Mouse (Mus musculus) heart, embryonic 10.5 days (tissue): ENCODE measurements at regions not wholly inside any gene's neighbourhood (a gene's known extent, or its start where the extent isn't known, plus 50 kb on each side); places are given as distances from the start of the nearest gene placed in this dataset.
A peak's percentile ranks its signal among the peaks of the same experiment; 100 is the strongest.

Experiments
- DNase-seq: peaks from one replicate; pipeline ENCODE4 v3.0.0-alpha.2; 2017; ENCODE audit warnings: low spot score
- H3K27ac ChIP-seq: fragments of 300-500 bp; sonication (generic); 2 replicates; pipeline ENCODE4 v1.5.1; 2016; ENCODE audit warnings: mild to moderate bottlenecking
- H3K27me3 ChIP-seq: fragments of 300-500 bp; sonication (generic); 2 replicates; pipeline ENCODE4 v1.6.1; 2016; ENCODE audit warnings: mild to moderate bottlenecking; ENCODE audit not compliant: poor library complexity, insufficient read depth, severe bottlenecking
- H3K36me3 ChIP-seq: fragments of 300-500 bp; sonication (generic); 2 replicates; pipeline ENCODE4 v1.6.1; 2016; ENCODE audit warnings: mild to moderate bottlenecking, moderate library complexity
- H3K4me1 ChIP-seq: fragments of 300-500 bp; sonication (generic); 2 replicates; pipeline ENCODE4 v1.6.1; 2016; ENCODE audit warnings: mild to moderate bottlenecking
- H3K4me3 ChIP-seq: fragments of 300-500 bp; sonication (generic); 2 replicates; pipeline ENCODE4 v1.5.1; 2016; ENCODE audit warnings: mild to moderate bottlenecking, moderate library complexity
- H3K9me3 ChIP-seq: fragments of 300-500 bp; sonication (generic); 2 replicates; pipeline ENCODE4 v1.6.1; 2016; ENCODE audit warnings: mild to moderate bottlenecking, moderate library complexity
- WGBS: fragments of 180-500 bp; shearing (Covaris S2); methylation state at CpG from one replicate; pipeline ENCODE4 v1.1.7; 2016; 5-methylcytosine and 5-hydroxymethylcytosine counted together

- WGBS: 77% methylated on average over 5 of the region's 5 CpGs
- H3K4me3 ChIP-seq: no peak overlapping the region
- H3K4me1 ChIP-seq: no peaks in the 10 kb centered on the region
- no peaks in the 10 kb centered on the region for H3K27me3 ChIP-seq
- no peak for DNase-seq
- H3K27ac ChIP-seq: no peak overlapping the region
- no peaks in the 10 kb centered on the region for H3K36me3 ChIP-seq
- H3K9me3 ChIP-seq: no peaks in the 10 kb centered on the region
Observed at GRCm38 (mm10) chr1:137670650-137671049, 504.9 kb downstream of the Ptprc start.

- Histone ChIP-seq H3K36me3 (no peaks in the 10 kb centered on the region), H3K4me1 (no peaks in the 10 kb centered on the region), H3K4me3 (no peak overlapping the region), H3K27me3 (no peaks in the 10 kb centered on the region), H3K27ac (no peak overlapping the region), H3K9me3 (no peaks in the 10 kb centered on the region)
- DNase-seq: no peak
- 75% methylated on average over 3 of the region's 3 CpGs for WGBS
Observed at GRCm38 (mm10) chr1:137669849-137670248, 505.7 kb downstream of the Ptprc start.

GRCm38 (mm10) chr1:137658141-137658540 is 517.4 kb downstream of the Ptprc start:
- no peak for DNase-seq
- WGBS: 96% methylated on average over 1 of the region's 1 CpGs
- Histone ChIP-seq H3K36me3 (no peaks in the 10 kb centered on the region), H3K4me3 (no peak overlapping the region), H3K9me3 (no peaks in the 10 kb centered on the region), H3K27me3 (no peaks in the 10 kb centered on the region), H3K27ac (no peak overlapping the region), H3K4me1 (peaks cover 15% of the 10 kb centered on the region; the same call in 1 of the 2 replicates)

- Histone ChIP-seq H3K9me3 (no peaks in the 10 kb centered on the region), H3K27ac (peak overlapping the region; percentile 83), H3K36me3 (no peaks in the 10 kb centered on the region), H3K27me3 (no peaks in the 10 kb centered on the region), H3K4me3 (0 out of 2 replicates have a peak overlapping the region, but pooled peaks have one; percentile 15), H3K4me1 (peaks cover 15% of the 10 kb centered on the region; the same call in 1 of the 2 replicates)
- DNase-seq: peak; percentile 77
- WGBS: 32% methylated on average over 6 of the region's 6 CpGs
Observed at GRCm38 (mm10) chr1:137656900-137657458, 518.5 kb downstream of the Ptprc start.

- 0 out of 2 replicates have a peak overlapping the region, but pooled peaks have one; percentile 10 for H3K27ac ChIP-seq
- DNase-seq: no peak
- H3K4me1 ChIP-seq: peaks cover 21% of the 10 kb centered on the region; the same call in 1 of the 2 replicates
- no peaks in the 10 kb centered on the region for H3K27me3 ChIP-seq
- H3K36me3 ChIP-seq: no peaks in the 10 kb centered on the region
- no peak overlapping the region for H3K4me3 ChIP-seq
- 59% methylated on average over 4 of the region's 4 CpGs for WGBS
- no peaks in the 10 kb centered on the region for H3K9me3 ChIP-seq
Observed at GRCm38 (mm10) chr1:137654171-137654570, 521.3 kb downstream of the Ptprc start.

- H3K27ac ChIP-seq: no peak overlapping the region
- 78% methylated on average over 5 of the region's 5 CpGs for WGBS
- H3K4me1 ChIP-seq: peaks cover 21% of the 10 kb centered on the region; the same call in 1 of the 2 replicates
- no peak for DNase-seq
- no peak overlapping the region for H3K4me3 ChIP-seq
- no peaks in the 10 kb centered on the region for H3K9me3 ChIP-seq
- H3K27me3 ChIP-seq: no peaks in the 10 kb centered on the region
- H3K36me3 ChIP-seq: no peaks in the 10 kb centered on the region
Observed at GRCm38 (mm10) chr1:137653495-137653894, 522.0 kb downstream of the Ptprc start.

GRCm38 (mm10) chr1:137650629-137651028 is 524.9 kb downstream of the Ptprc start:
- no peak overlapping the region for H3K27ac ChIP-seq
- no peaks in the 10 kb centered on the region for H3K27me3 ChIP-seq
- 56% methylated on average over 3 of the region's 3 CpGs for WGBS
- H3K36me3 ChIP-seq: no peaks in the 10 kb centered on the region
- H3K9me3 ChIP-seq: no peaks in the 10 kb centered on the region
- DNase-seq: no peak
- H3K4me3 ChIP-seq: no peak overlapping the region
- H3K4me1 ChIP-seq: peaks cover 9% of the 10 kb centered on the region; the same call in 1 of the 2 replicates

GRCm38 (mm10) chr1:137650082-137650481 is 525.4 kb downstream of the Ptprc start:
- Histone ChIP-seq H3K27ac (no peak overlapping the region), H3K36me3 (no peaks in the 10 kb centered on the region), H3K27me3 (no peaks in the 10 kb centered on the region), H3K4me3 (no peak overlapping the region), H3K4me1 (peaks cover 9% of the 10 kb centered on the region; the same call in 1 of the 2 replicates), H3K9me3 (no peaks in the 10 kb centered on the region)
- no peak for DNase-seq
- WGBS: 26% methylated on average over 2 of the region's 2 CpGs

- Histone ChIP-seq H3K9me3 (no peaks in the 10 kb centered on the region), H3K4me3 (no peak overlapping the region), H3K27ac (no peak overlapping the region), H3K4me1 (peaks cover 9% of the 10 kb centered on the region; the same call in 1 of the 2 replicates), H3K27me3 (no peaks in the 10 kb centered on the region), H3K36me3 (no peaks in the 10 kb centered on the region)
- WGBS: 94% methylated on average over 1 of the region's 1 CpGs
- no peak for DNase-seq
Observed at GRCm38 (mm10) chr1:137648832-137649231, 526.7 kb downstream of the Ptprc start.

- H3K4me3 ChIP-seq: no peak overlapping the region
- DNase-seq: no peak
- H3K36me3 ChIP-seq: no peaks in the 10 kb centered on the region
- H3K9me3 ChIP-seq: no peaks in the 10 kb centered on the region
- no peak overlapping the region for H3K27ac ChIP-seq
- H3K4me1 ChIP-seq: no peaks in the 10 kb centered on the region
- 76% methylated on average over 6 of the region's 6 CpGs for WGBS
- no peaks in the 10 kb centered on the region for H3K27me3 ChIP-seq
Observed at GRCm38 (mm10) chr1:137644601-137645040, 530.9 kb downstream of the Ptprc start.

GRCm38 (mm10) chr1:137643508-137643907 is 532.0 kb downstream of the Ptprc start:
- DNase-seq: no peak
- no peaks in the 10 kb centered on the region for H3K4me1 ChIP-seq
- H3K4me3 ChIP-seq: no peak overlapping the region
- 79% methylated on average over 1 of the region's 1 CpGs for WGBS
- H3K27ac ChIP-seq: no peak overlapping the region
- H3K36me3 ChIP-seq: no peaks in the 10 kb centered on the region
- no peaks in the 10 kb centered on the region for H3K27me3 ChIP-seq
- no peaks in the 10 kb centered on the region for H3K9me3 ChIP-seq

GRCm38 (mm10) chr1:137640848-137641247 is 534.7 kb downstream of the Ptprc start:
- no peak overlapping the region for H3K4me3 ChIP-seq
- no peaks in the 10 kb centered on the region for H3K4me1 ChIP-seq
- H3K27me3 ChIP-seq: no peaks in the 10 kb centered on the region
- 50% methylated on average over 7 of the region's 7 CpGs for WGBS
- no peaks in the 10 kb centered on the region for H3K9me3 ChIP-seq
- no peak overlapping the region for H3K27ac ChIP-seq
- DNase-seq: no peak
- no peaks in the 10 kb centered on the region for H3K36me3 ChIP-seq

- Histone ChIP-seq H3K36me3 (no peaks in the 10 kb centered on the region), H3K4me1 (no peaks in the 10 kb centered on the region), H3K27ac (no peak overlapping the region), H3K9me3 (no peaks in the 10 kb centered on the region), H3K4me3 (no peak overlapping the region), H3K27me3 (no peaks in the 10 kb centered on the region)
- 46% methylated on average over 3 of the region's 3 CpGs for WGBS
- no peak for DNase-seq
Observed at GRCm38 (mm10) chr1:137636947-137637346, 538.6 kb downstream of the Ptprc start.
